Mouse (Mus musculus): ENCODE measurements around the gene Cox8a.

GRCm38 (mm10) chr19:7264088-7264765 is 46.8 kb upstream of the Cox8a start:
- TF ChIP-seq CTCF (IDR thresholded peaks at IDR 0.05; ENCODE audit: extremely low read depth, insufficient read depth, low read length) (peak; percentile 85), POLR2A (IDR thresholded peaks at IDR 0.05; ENCODE audit: extremely low read depth, insufficient read depth, low read length) (no peak)
